Mouse (Mus musculus) neural tube, embryonic 14.5 days (tissue): ENCODE results near the gene Ccdc71. TPM values are rescaled to one million over a fixed set of nuclear protein-coding genes. Genes with fewer than 3 reads are reported as not detected.
A peak's percentile ranks its signal among the peaks of the same experiment; 100 is the strongest.

ENCODE experiments used
- ATAC-seq: fragments of 200-750 bp; cut with Nextera tagmentation; 2 replicates; pipeline ENCODE4 v1.8.0; 2017; ENCODE audit warnings: low read depth, mild to moderate bottlenecking, moderate TSS enrichment, moderate library complexity
- H3K27ac ChIP-seq: fragments of 300-500 bp; sonication (generic); 2 replicates; pipeline ENCODE4 v1.5.1; 2014; ENCODE audit warnings: low read depth, mild to moderate bottlenecking, control low read depth, low read length, moderate library complexity, mixed read lengths
- H3K27me3 ChIP-seq: fragments of 300-500 bp; sonication (generic); 2 replicates; pipeline ENCODE4 v1.6.1; 2014; ENCODE audit warnings: low read length; ENCODE audit not compliant: control insufficient read depth, insufficient read depth
- H3K36me3 ChIP-seq: fragments of 300-500 bp; sonication (generic); 2 replicates; pipeline ENCODE4 v1.6.1; 2014; ENCODE audit warnings: low read length, mixed read lengths; ENCODE audit not compliant: control insufficient read depth, insufficient read depth
- H3K4me1 ChIP-seq: fragments of 300-500 bp; sonication (generic); 2 replicates; pipeline ENCODE4 v1.6.1; 2014; ENCODE audit warnings: low read length; ENCODE audit not compliant: control insufficient read depth, insufficient read depth
- H3K4me2 ChIP-seq: fragments of 300-500 bp; sonication (generic); 2 replicates; pipeline ENCODE4 v1.6.1; 2014; ENCODE audit warnings: mild to moderate bottlenecking, low read depth, low read length, control low read depth
- H3K4me3 ChIP-seq: fragments of 300-500 bp; sonication (generic); 2 replicates; pipeline ENCODE4 v1.5.1; 2014; ENCODE audit warnings: low read depth, low read length, control low read depth, mixed read lengths
- H3K9ac ChIP-seq: fragments of 300-500 bp; sonication (generic); replicated peaks from 2 replicates; pipeline ENCODE4 v1.6.1; 2014; ENCODE audit warnings: low read depth, mild to moderate bottlenecking, control low read depth, low read length, mixed read lengths
- H3K9me3 ChIP-seq: fragments of 300-500 bp; sonication (generic); 2 replicates; pipeline ENCODE4 v1.6.1; 2016; ENCODE audit warnings: low read length; ENCODE audit not compliant: control insufficient read depth
- WGBS: fragments of 180-500 bp; shearing (Covaris S2); extraction: QIAGEN DNeasy Blood & Tissue Kit; methylation state at CpG from one replicate; pipeline ENCODE4 v1.1.7; 2014; 5-methylcytosine and 5-hydroxymethylcytosine counted together
- polyA plus RNA-seq: library from polyadenylated mRNA; unstranded; fragments of >200 nt; fragmentation: Nextera tagmentation; extraction: Ambion mirVana; gene quantifications from 2 replicates; pipeline ENCODE4 v1.2.1, GENCODE M21; 2014

Ccdc71 gene
- polyA plus RNA-seq, 1 experiment from 2014 or later = 50.4 TPM

GRCm38 (mm10) chr9:108441236-108441919 is 18.9 kb upstream of the Ccdc71 start:
- no peak overlapping the region for H3K4me2 ChIP-seq
- WGBS = 94% methylated on average over 11 of the region's 11 CpGs
- no peak for ATAC-seq
- H3K36me3 ChIP-seq = no peaks in the 10 kb centered on the region
- H3K9me3 ChIP-seq = no peaks in the 10 kb centered on the region
- H3K9ac ChIP-seq = no peak overlapping the region
- H3K27me3 ChIP-seq = no peaks in the 10 kb centered on the region
- H3K27ac ChIP-seq = no peak overlapping the region
- no peak overlapping the region for H3K4me3 ChIP-seq
- H3K4me1 ChIP-seq = no peaks in the 10 kb centered on the region

- 67% methylated on average over 9 of the region's 9 CpGs for WGBS
Measured at GRCm38 (mm10) chr9:108445125-108445524, 15.2 kb upstream of the Ccdc71 start.

GRCm38 (mm10) chr9:108449860-108450259 is 10.5 kb upstream of the Ccdc71 start:
- H3K4me2 ChIP-seq = peak overlapping the region; percentile 74; the same call in 1 of the 2 replicates
- no peaks in the 10 kb centered on the region for H3K9me3 ChIP-seq
- peak; percentile 19 for ATAC-seq
- no peak overlapping the region for H3K9ac ChIP-seq
- peaks cover 8% of the 10 kb centered on the region for H3K36me3 ChIP-seq
- H3K27me3 ChIP-seq = no peaks in the 10 kb centered on the region
- H3K4me1 ChIP-seq = peaks cover 35% of the 10 kb centered on the region
- no peak overlapping the region for H3K4me3 ChIP-seq
- peak overlapping the region; percentile 82 for H3K27ac ChIP-seq
- 32% methylated on average over 4 of the region's 4 CpGs for WGBS

More at GRCm38 (mm10) chr9:108445125-108445524, 15.2 kb upstream of the Ccdc71 start:
- Histone ChIP-seq H3K4me1 (peaks cover 13% of the 10 kb centered on the region), H3K4me2 (no peak overlapping the region), H3K36me3 (peaks cover 8% of the 10 kb centered on the region), H3K27ac (no peak overlapping the region), H3K9me3 (no peaks in the 10 kb centered on the region), H3K4me3 (no peak overlapping the region), H3K27me3 (no peaks in the 10 kb centered on the region), H3K9ac (no peak overlapping the region)
- ATAC-seq = no peak

- H3K27me3 ChIP-seq = no peaks in the 10 kb centered on the region
- peak overlapping the region; percentile 74 for H3K4me2 ChIP-seq
- ATAC-seq = peak; percentile 61
- peak overlapping the region; percentile 63; the same call in 1 of the 2 replicates for H3K4me3 ChIP-seq
- peak overlapping the region; percentile 39 for H3K9ac ChIP-seq
- peaks cover 8% of the 10 kb centered on the region for H3K36me3 ChIP-seq
- H3K4me1 ChIP-seq = peaks cover 35% of the 10 kb centered on the region
- H3K9me3 ChIP-seq = no peaks in the 10 kb centered on the region
- WGBS = 44% methylated on average over 21 of the region's 21 CpGs
- H3K27ac ChIP-seq = peak overlapping the region; percentile 82
Measured at GRCm38 (mm10) chr9:108450292-108451169, 9.8 kb upstream of the Ccdc71 start.

- peak overlapping the region; percentile 63 for H3K4me3 ChIP-seq
- WGBS = 69% methylated on average over 6 of the region's 6 CpGs
- peaks cover 8% of the 10 kb centered on the region for H3K36me3 ChIP-seq
- no peaks in the 10 kb centered on the region for H3K27me3 ChIP-seq
- H3K4me2 ChIP-seq = peak overlapping the region; percentile 74
- H3K27ac ChIP-seq = peak overlapping the region; percentile 82
- ATAC-seq = no peak
- peaks cover 35% of the 10 kb centered on the region for H3K4me1 ChIP-seq
- peak overlapping the region; percentile 39 for H3K9ac ChIP-seq
- H3K9me3 ChIP-seq = no peaks in the 10 kb centered on the region
Measured at GRCm38 (mm10) chr9:108451170-108451493, 9.2 kb upstream of the Ccdc71 start.

- Histone ChIP-seq H3K4me3 (peak overlapping the region; percentile 63), H3K27me3 (no peaks in the 10 kb centered on the region), H3K9me3 (no peaks in the 10 kb centered on the region), H3K36me3 (peaks cover 8% of the 10 kb centered on the region), H3K27ac (peak overlapping the region; percentile 82), H3K4me1 (peaks cover 35% of the 10 kb centered on the region), H3K9ac (peak overlapping the region; percentile 78), H3K4me2 (peak overlapping the region; percentile 74)
- WGBS = 50% methylated on average over 6 of the region's 6 CpGs
- ATAC-seq = no peak
Measured at GRCm38 (mm10) chr9:108451519-108452160, 8.7 kb upstream of the Ccdc71 start.

GRCm38 (mm10) chr9:108452291-108452906 is 7.9 kb upstream of the Ccdc71 start:
- H3K4me2 ChIP-seq = peak overlapping the region; percentile 74
- H3K27me3 ChIP-seq = no peaks in the 10 kb centered on the region
- H3K9ac ChIP-seq = peak overlapping the region; percentile 78
- ATAC-seq = peak; percentile 87
- under 1% methylated on average over 40 of the region's 40 CpGs for WGBS
- no peaks in the 10 kb centered on the region for H3K9me3 ChIP-seq
- peak overlapping the region; percentile 75 for H3K27ac ChIP-seq
- H3K4me1 ChIP-seq = peaks cover 35% of the 10 kb centered on the region
- peak overlapping the region; percentile 63 for H3K4me3 ChIP-seq
- peaks cover 8% of the 10 kb centered on the region for H3K36me3 ChIP-seq

GRCm38 (mm10) chr9:108452911-108453310 is 7.4 kb upstream of the Ccdc71 start:
- Histone ChIP-seq H3K4me2 (peak overlapping the region; percentile 74), H3K4me1 (peaks cover 35% of the 10 kb centered on the region), H3K27ac (peak overlapping the region; percentile 75), H3K27me3 (no peaks in the 10 kb centered on the region), H3K9me3 (no peaks in the 10 kb centered on the region), H3K4me3 (peak overlapping the region; percentile 63), H3K36me3 (peaks cover 4% of the 10 kb centered on the region; the same call in 1 of the 2 replicates), H3K9ac (peak overlapping the region; percentile 78)
- no peak; the same call in 1 of the 2 replicates for ATAC-seq
- 46% methylated on average over 6 of the region's 6 CpGs for WGBS
